ENCODE assay signal across 8 mouse cellular contexts in the genomic region with DNA sequence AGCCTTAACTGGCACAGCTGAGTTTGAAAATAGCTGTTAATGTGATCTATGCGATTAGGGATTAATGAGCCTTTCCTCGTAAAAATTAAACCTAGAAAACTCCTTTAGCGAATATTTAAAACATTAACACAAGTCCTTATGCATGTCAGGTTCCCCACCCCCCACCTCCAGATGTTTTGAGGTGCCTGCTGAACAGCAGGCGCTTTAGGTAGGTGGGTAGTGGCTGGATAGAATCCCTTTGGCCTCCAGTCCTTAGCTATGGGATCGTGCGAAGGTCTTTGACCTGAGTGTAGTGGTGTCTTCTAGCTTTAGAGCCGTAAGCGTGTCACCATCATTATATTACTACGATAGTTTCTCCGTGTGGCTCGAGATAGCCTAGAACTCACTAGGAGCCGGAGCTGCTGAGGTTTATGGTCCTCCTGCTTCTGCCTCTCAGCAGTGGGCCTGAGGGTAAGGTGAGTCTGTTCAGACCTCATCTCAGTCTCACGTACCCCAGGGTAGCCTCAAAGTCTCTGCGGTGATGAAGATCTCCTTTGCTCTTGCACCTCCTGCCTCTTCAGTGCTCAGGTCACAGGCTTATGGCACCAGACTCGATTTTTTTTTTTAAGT. TPM values are rescaled to one million over a fixed set of nuclear protein-coding genes. Genes with fewer than 3 reads are reported as not detected.
A peak's percentile ranks its signal among the peaks of the same experiment; 100 is the strongest.
DNase-seq lines count a peak whose midpoint lies in the region; ATAC-seq and TF ChIP-seq lines count a peak whose summit lies in the region.

No protein-coding gene starts in this region.

- H3K36me3 ChIP-seq in lung, embryonic 15.5 days, result peaks cover 5% of the 10 kb centered on the region; the same call in 1 of the 2 replicates
- H3K36me3 ChIP-seq in hindbrain, postnatal 0 days (ENCODE audit: insufficient read depth, low read length), result no peaks in the 10 kb centered on the region
- no peaks in the 10 kb centered on the region for H3K36me3 ChIP-seq in liver, postnatal 0 days (replicated peaks; ENCODE audit: insufficient read depth, low read length)

- peak overlapping the region; percentile 99 for H3K27ac ChIP-seq in lung, embryonic 15.5 days
- H3K27ac ChIP-seq in hindbrain, postnatal 0 days, result peak overlapping the region; percentile 100
- H3K27ac ChIP-seq in liver, postnatal 0 days (ENCODE audit: low read depth), result peak overlapping the region; percentile 100

- no peak for DNase-seq in lung, postnatal 14 days
- peak; percentile 43 for DNase-seq in embryo, embryonic 11 days
- no peak for DNase-seq in hindbrain, postnatal 0 days (ENCODE audit: low spot score)
- DNase-seq in liver, postnatal 0 days, result no peak
- DNase-seq in thymus, postnatal 4 days, result peak; percentile 44
- no peak for DNase-seq in B cell, adult 2 months
- DNase-seq in left cerebral cortex, postnatal 14 days (ENCODE audit: low spot score in 2 of 2), result no peak

- no peak for TF ChIP-seq CTCF in hindbrain, postnatal 0 days (IDR thresholded peaks at IDR 0.05; ENCODE audit: low read depth)
- no peak for TF ChIP-seq CTCF in liver, postnatal 0 days (IDR thresholded peaks at IDR 0.05; ENCODE audit: low read depth)

- no peaks in the 10 kb centered on the region for H3K9me3 ChIP-seq in lung, embryonic 15.5 days
- no peaks in the 10 kb centered on the region for H3K9me3 ChIP-seq in hindbrain, postnatal 0 days (ENCODE audit: low read length)
- H3K9me3 ChIP-seq in liver, postnatal 0 days (ENCODE audit: low read length), result no peaks in the 10 kb centered on the region

- peak overlapping the region; percentile 75 for H3K4me3 ChIP-seq in lung, embryonic 15.5 days
- peak overlapping the region; percentile 98 for H3K4me3 ChIP-seq in hindbrain, postnatal 0 days (ENCODE audit: low read length)
- peak overlapping the region; percentile 99 for H3K4me3 ChIP-seq in liver, postnatal 0 days (ENCODE audit: low read depth, low read length)

- peak overlapping the region; percentile 75 for H3K4me2 ChIP-seq in lung, embryonic 15.5 days
- peak overlapping the region; percentile 65 for H3K4me2 ChIP-seq in hindbrain, postnatal 0 days (ENCODE audit: low read depth, low read length)
- peak overlapping the region; percentile 83 for H3K4me2 ChIP-seq in liver, postnatal 0 days (ENCODE audit: low read depth, low read length)

- intact Hi-C loops in left cerebral cortex, postnatal 14 days (cut with DNase I), result loop anchor here (5.0 kb wide), 1 partner anchor 79 kb away; no protein-coding TSS in a partner anchor

- no peak for ATAC-seq in lung, embryonic 15.5 days (ENCODE audit: borderline replicate concordance, extremely low read depth, low FRiP score, low TSS enrichment)
- no peak for ATAC-seq in hindbrain, postnatal 0 days
- ATAC-seq in liver, postnatal 0 days, result no peak

- 14% methylated on average over 15 of the region's 15 CpGs for WGBS in lung, embryonic 15.5 days
- 20% methylated on average over 15 of the region's 15 CpGs for WGBS in hindbrain, postnatal 0 days
- WGBS in liver, postnatal 0 days (ENCODE audit: insufficient replicate concordance), result 27% methylated on average over 15 of the region's 15 CpGs

- TF ChIP-seq EP300 in liver, postnatal 0 days (IDR thresholded peaks at IDR 0.05; ENCODE audit: low read depth), result no peak

- no peaks in the 10 kb centered on the region for H3K27me3 ChIP-seq in lung, embryonic 15.5 days
- no peaks in the 10 kb centered on the region for H3K27me3 ChIP-seq in hindbrain, postnatal 0 days (ENCODE audit: insufficient read depth, low read length)
- H3K27me3 ChIP-seq in liver, postnatal 0 days (ENCODE audit: insufficient read depth, low read length), result no peaks in the 10 kb centered on the region

- H3K4me1 ChIP-seq in lung, embryonic 15.5 days, result peaks cover 60% of the 10 kb centered on the region
- H3K4me1 ChIP-seq in hindbrain, postnatal 0 days (ENCODE audit: insufficient read depth, low read length), result peaks cover 24% of the 10 kb centered on the region
- peaks cover 38% of the 10 kb centered on the region for H3K4me1 ChIP-seq in liver, postnatal 0 days (ENCODE audit: insufficient read depth)

- H3K9ac ChIP-seq in lung, embryonic 15.5 days, result peak overlapping the region; percentile 96
- H3K9ac ChIP-seq in hindbrain, postnatal 0 days (replicated peaks; ENCODE audit: low read length), result peak overlapping the region; percentile 98
- peak overlapping the region; percentile 97 for H3K9ac ChIP-seq in liver, postnatal 0 days (replicated peaks)

RNA-seq across cellular contexts. Expression of a gene that starts 1.5 kb away (rescaled TPM):
- 38.0 and 40.0 TPM in 2 replicates for polyA plus RNA-seq in lung, embryonic 15.5 days (2015; fragmentation: Nextera tagmentation; extraction: Ambion mirVana)
- total RNA-seq in hindbrain, postnatal 0 days (2014; rRNA removed), result 20.6 and 27.7 TPM in 2 replicates
- polyA plus RNA-seq in hindbrain, postnatal 0 days (2015; fragmentation: Nextera tagmentation; extraction: Ambion mirVana), result 49.9 and 51.2 TPM in 2 replicates
- 15.1 and 16.2 TPM in 2 replicates for polyA plus RNA-seq in liver, postnatal 0 days (2015; fragmentation: Nextera tagmentation; extraction: Ambion mirVana)
- total RNA-seq in left cerebral cortex, postnatal 14 days (2021), result 10 to 100 TPM; 40.9 to 44.9 TPM

RNA-seq across cellular contexts. Expression of a gene that starts 1.9 kb away (rescaled TPM):
- 17.5 and 18.8 TPM in 2 replicates for polyA plus RNA-seq in lung, embryonic 15.5 days (2015; fragmentation: Nextera tagmentation; extraction: Ambion mirVana)
- 4.3 and 6.4 TPM in 2 replicates for total RNA-seq in hindbrain, postnatal 0 days (2014; rRNA removed)
- 3.4 TPM in 2 replicates for polyA plus RNA-seq in hindbrain, postnatal 0 days (2015; fragmentation: Nextera tagmentation; extraction: Ambion mirVana)
- 9.0 and 11.0 TPM in 2 replicates for polyA plus RNA-seq in liver, postnatal 0 days (2015; fragmentation: Nextera tagmentation; extraction: Ambion mirVana)
- total RNA-seq in left cerebral cortex, postnatal 14 days (2021), result 1 to 10 TPM; 4.3 to 5.4 TPM

RNA-seq across cellular contexts. Expression of a gene that starts 31.2 kb away (rescaled TPM):
- polyA plus RNA-seq in lung, embryonic 15.5 days (2015; fragmentation: Nextera tagmentation; extraction: Ambion mirVana), result 3.8 and 4.6 TPM in 2 replicates
- total RNA-seq in hindbrain, postnatal 0 days (2014; rRNA removed), result 2.5 and 2.9 TPM in 2 replicates
- 1.1 and 1.8 TPM in 2 replicates for polyA plus RNA-seq in hindbrain, postnatal 0 days (2015; fragmentation: Nextera tagmentation; extraction: Ambion mirVana)
- polyA plus RNA-seq in liver, postnatal 0 days (2015; fragmentation: Nextera tagmentation; extraction: Ambion mirVana), result 1.8 and 2.4 TPM in 2 replicates
- 1 to 10 TPM in 1 of 2 experiments, under 1 TPM in 1; 0.99 to 1.4 TPM for total RNA-seq in left cerebral cortex, postnatal 14 days (2021)

RNA-seq across cellular contexts. Expression of a gene that starts 56.5 kb away (rescaled TPM):
- 11.8 and 12.7 TPM in 2 replicates for polyA plus RNA-seq in lung, embryonic 15.5 days (2015; fragmentation: Nextera tagmentation; extraction: Ambion mirVana)
- 27.0 and 27.8 TPM in 2 replicates for total RNA-seq in hindbrain, postnatal 0 days (2014; rRNA removed)
- 10.2 and 10.7 TPM in 2 replicates for polyA plus RNA-seq in hindbrain, postnatal 0 days (2015; fragmentation: Nextera tagmentation; extraction: Ambion mirVana)
- polyA plus RNA-seq in liver, postnatal 0 days (2015; fragmentation: Nextera tagmentation; extraction: Ambion mirVana), result 2.6 and 3.0 TPM in 2 replicates
- total RNA-seq in left cerebral cortex, postnatal 14 days (2021), result 10 to 100 TPM; 38.9 to 40.8 TPM

Comparison
In these comparisons a context has a peak if more than half of its experiments do, and no peak if none do; other contexts are left out.
1. DNase-seq: peak in embryo, embryonic 11 days (single experiment) and thymus, postnatal 4 days (single experiment); none in lung, postnatal 14 days (single experiment), hindbrain, postnatal 0 days (single experiment), liver, postnatal 0 days (single experiment), B cell, adult 2 months (0 of 2) and left cerebral cortex, postnatal 14 days (0 of 2).
2. Peak in every context shown above with its lines, with median percentiles within 50 percentile points of each other: H3K27ac ChIP-seq, H3K4me2 ChIP-seq, H3K4me3 ChIP-seq and H3K9ac ChIP-seq.